Mouse (Mus musculus) forebrain, embryonic 15.5 days (tissue): ENCODE results near the gene Tmc7. TPM values are rescaled to one million over a fixed set of nuclear protein-coding genes. Genes with fewer than 3 reads are reported as not detected.

Source experiments
- ATAC-seq: fragments of 200-750 bp; cut with Nextera tagmentation; replicated peaks from 2 replicates; pipeline ENCODE4 v1.8.0; 2017; ENCODE audit warnings: mild to moderate bottlenecking, moderate TSS enrichment, moderate library complexity
- H3K27ac ChIP-seq: fragments of 300-500 bp; sonication (generic); replicated peaks from 2 replicates; pipeline ENCODE4 v1.5.1; 2015; ENCODE audit warnings: mild to moderate bottlenecking, inconsistent platforms
- H3K27me3 ChIP-seq: fragments of 300-500 bp; sonication (generic); 2 replicates; pipeline ENCODE4 v1.6.1; 2015; ENCODE audit warnings: inconsistent platforms
- H3K36me3 ChIP-seq: fragments of 300-500 bp; sonication (generic); 2 replicates; pipeline ENCODE4 v1.6.1; 2015; ENCODE audit warnings: mild to moderate bottlenecking, inconsistent platforms
- H3K4me1 ChIP-seq: fragments of 300-500 bp; sonication (generic); 2 replicates; pipeline ENCODE4 v1.6.1; 2015; ENCODE audit warnings: inconsistent platforms
- H3K4me2 ChIP-seq: fragments of 300-500 bp; sonication (generic); replicated peaks from 2 replicates; pipeline ENCODE4 v1.6.1; 2015; ENCODE audit warnings: mild to moderate bottlenecking, inconsistent platforms
- H3K4me3 ChIP-seq: fragments of 300-500 bp; sonication (generic); 2 replicates; pipeline ENCODE4 v1.5.1; 2015; ENCODE audit warnings: mild to moderate bottlenecking, inconsistent platforms
- H3K9ac ChIP-seq: fragments of 300-500 bp; sonication (generic); replicated peaks from 2 replicates; pipeline ENCODE4 v1.6.1; 2015; ENCODE audit warnings: mild to moderate bottlenecking, inconsistent platforms
- H3K9me3 ChIP-seq: fragments of 300-500 bp; sonication (generic); 2 replicates; pipeline ENCODE4 v1.6.1; 2016; ENCODE audit warnings: inconsistent platforms
- WGBS: fragments of 180-500 bp; shearing (Covaris S2); methylation state at CpG from one replicate; pipeline ENCODE4 v1.1.7; 2015; ENCODE audit warnings: mixed read lengths; 5-methylcytosine and 5-hydroxymethylcytosine counted together
- polyA plus RNA-seq: library from polyadenylated mRNA; unstranded; fragments of >200 nt; fragmentation: Nextera tagmentation; extraction: Ambion mirVana; gene quantifications from 2 replicates; pipeline ENCODE4 v1.2.1, GENCODE M21; 2015

Gene Tmc7
- polyA plus RNA-seq, 1 experiment from 2014 or later = 7.8 TPM

DNA sequence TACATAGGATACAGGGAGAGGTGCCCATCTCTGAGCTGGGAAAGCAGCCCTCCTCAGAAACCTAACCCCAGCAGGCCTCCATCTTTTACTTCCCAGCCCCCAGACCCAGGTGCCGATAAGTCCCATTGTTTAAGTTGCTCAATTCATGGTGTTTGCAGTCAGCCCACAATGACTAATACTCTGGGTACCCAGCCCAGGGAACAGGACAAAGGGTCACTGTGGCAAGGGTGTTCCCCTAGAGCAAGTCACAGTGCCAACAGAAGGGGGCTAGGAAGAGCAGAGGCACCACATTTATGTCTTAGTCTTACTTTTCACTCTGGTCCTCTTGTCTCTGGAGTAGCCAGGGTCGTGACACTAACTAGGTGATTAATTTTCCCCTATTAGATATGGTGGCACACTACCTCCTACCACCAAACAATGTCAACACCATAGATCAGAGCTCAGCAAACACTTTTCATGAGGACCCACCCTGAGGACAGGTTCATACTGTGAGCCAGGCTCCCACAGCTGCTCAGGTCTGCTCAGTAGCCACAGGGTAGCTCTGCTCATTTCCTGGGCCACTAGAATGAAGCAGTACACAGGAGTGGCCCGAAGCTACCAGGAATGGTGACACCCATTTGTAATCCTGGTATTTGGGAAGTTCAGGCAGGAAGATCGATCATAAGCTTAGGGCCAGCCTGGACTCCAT lies 89.5 kb downstream of the Tmc7 start:
- H3K27me3 ChIP-seq = peaks cover 33% of the 10 kb centered on the region
- peaks cover 19% of the 10 kb centered on the region for H3K4me1 ChIP-seq
- H3K36me3 ChIP-seq = no peaks in the 10 kb centered on the region
- H3K9ac ChIP-seq = no peak overlapping the region
- WGBS = 69% methylated on average over 4 of the region's 4 CpGs
- ATAC-seq = no peak
- no peak overlapping the region for H3K4me2 ChIP-seq
- no peaks in the 10 kb centered on the region for H3K9me3 ChIP-seq
- no peak overlapping the region for H3K4me3 ChIP-seq
- no peak overlapping the region for H3K27ac ChIP-seq

DNA sequence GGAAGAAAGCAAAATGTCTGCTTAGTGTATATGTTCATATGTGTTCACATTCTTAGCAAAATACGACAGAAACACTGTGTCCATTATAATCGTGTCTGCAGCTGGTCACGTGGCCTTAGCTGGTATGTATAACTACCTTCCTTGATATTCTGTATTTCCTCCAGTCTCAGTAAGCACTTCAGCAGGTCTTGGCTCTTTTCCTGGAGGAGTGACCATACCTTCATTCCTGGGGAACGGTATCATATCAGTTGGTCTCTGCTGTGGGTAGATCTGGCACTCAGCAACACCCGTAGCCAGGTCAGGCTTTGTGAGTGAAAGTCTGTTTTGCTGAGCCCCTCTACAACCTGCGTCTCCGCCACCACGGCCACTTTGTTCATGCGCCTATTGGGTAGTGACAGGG lies 90.6 kb downstream of the Tmc7 start:
- peaks cover 19% of the 10 kb centered on the region for H3K4me1 ChIP-seq
- H3K27ac ChIP-seq = no peak overlapping the region
- no peak overlapping the region for H3K9ac ChIP-seq
- WGBS = 93% methylated on average over 9 of the region's 9 CpGs
- no peak overlapping the region for H3K4me3 ChIP-seq
- peaks cover 42% of the 10 kb centered on the region for H3K27me3 ChIP-seq
- no peaks in the 10 kb centered on the region for H3K36me3 ChIP-seq
- no peaks in the 10 kb centered on the region for H3K9me3 ChIP-seq
- no peak for ATAC-seq
- no peak overlapping the region for H3K4me2 ChIP-seq

DNA sequence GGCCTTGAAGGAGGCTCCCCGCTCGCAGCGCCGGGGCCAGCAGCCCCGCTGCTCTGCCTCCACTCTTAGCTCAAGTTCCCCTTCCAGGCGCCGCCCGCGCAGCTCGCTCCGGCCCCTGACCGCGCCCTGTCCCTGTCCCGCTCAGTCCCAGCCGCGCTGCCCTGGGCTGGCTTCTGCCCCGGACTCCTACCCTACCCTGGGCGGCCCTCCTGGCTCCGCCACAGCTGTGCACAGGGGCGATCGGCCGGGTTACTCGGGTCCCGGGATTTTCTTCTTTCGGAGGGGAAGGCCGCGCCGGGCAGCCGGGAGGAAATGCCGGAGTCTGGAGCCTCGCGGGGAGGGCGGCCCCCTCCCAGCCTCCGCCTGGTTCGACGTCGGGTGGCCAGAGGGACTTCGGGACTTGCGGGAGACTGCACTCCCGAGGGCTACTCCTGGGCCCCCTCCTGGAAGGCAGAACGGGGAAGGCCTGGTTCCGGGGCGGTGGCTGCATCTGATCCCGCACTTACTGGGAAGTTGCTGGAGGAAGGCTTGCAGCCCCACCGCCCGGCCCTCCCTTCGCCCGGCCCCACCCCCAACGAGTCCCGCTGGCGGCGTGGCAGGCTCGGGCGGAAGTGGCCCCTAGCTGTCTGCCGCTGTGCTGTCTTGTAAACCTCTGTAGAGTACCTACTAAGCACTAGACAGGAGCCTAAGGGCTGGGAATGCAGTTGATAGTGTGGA lies 92.9 kb downstream of the Tmc7 start, which contains the start of gene Itpripl2:
TSS of gene Itpripl2 (minus strand) at position 545 of the 717 bp plus-strand sequence.
- ATAC-seq = peak; percentile 84
- Histone ChIP-seq H3K27ac (no peak within 1 kb of the TSS), H3K9me3 (no peaks in the 10 kb centered on the region), H3K4me1 (peaks cover 19% of the 10 kb centered on the region), H3K36me3 (no peaks in the 10 kb centered on the region), H3K4me2 (peak within 1 kb of the TSS; percentile 91), H3K4me3 (peak within 1 kb of the TSS; percentile 51), H3K9ac (peak within 1 kb of the TSS; percentile 54), H3K27me3 (peaks cover 48% of the 10 kb centered on the region)
- WGBS = 1% methylated on average over 55 of the region's 55 CpGs

DNA sequence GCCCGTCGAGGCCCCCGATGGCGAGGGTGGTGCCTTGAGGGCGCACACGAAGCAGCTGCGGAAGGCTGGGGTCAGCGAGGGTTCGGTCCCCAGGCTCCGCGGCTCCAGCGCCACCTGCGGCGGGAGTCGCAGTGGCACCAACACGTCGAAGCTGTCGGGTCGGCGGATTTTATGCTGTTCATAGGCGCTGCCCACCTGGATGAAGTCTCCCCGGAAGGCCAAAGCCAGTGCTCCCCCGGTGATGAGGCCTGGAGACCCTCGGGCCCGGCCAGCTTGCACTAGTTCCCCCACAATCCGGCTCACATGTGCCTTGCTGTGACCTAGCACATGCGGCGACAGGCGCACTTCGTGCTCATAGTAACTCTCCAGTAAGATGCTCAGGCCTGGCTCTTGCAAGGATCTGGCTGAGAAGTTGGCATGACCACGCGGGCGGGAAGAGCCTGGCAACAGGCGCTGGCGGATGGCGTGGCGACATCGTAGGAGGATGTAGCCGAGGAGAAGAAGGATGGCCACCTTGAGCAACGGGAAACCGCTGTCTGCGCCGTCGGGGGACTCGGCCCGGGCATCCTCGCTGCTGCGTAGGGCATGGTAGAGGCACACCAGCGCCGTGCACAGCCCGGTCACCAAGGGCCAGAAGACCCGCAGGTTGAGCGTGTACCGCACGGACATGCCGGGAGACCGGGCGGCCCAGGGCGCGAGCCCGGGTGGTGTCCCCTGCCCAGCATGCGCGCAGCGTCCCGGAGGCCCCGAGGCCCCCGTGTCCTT lies 93.7 kb downstream of the Tmc7 start:
- peak overlapping the region; percentile 91 for H3K4me2 ChIP-seq
- H3K9me3 ChIP-seq = no peaks in the 10 kb centered on the region
- peak; percentile 57 for ATAC-seq
- H3K27ac ChIP-seq = no peak overlapping the region
- 3% methylated on average over 66 of the region's 67 CpGs for WGBS
- H3K4me3 ChIP-seq = peak overlapping the region; percentile 51
- H3K4me1 ChIP-seq = peaks cover 19% of the 10 kb centered on the region
- peak overlapping the region; percentile 54 for H3K9ac ChIP-seq
- peaks cover 48% of the 10 kb centered on the region for H3K27me3 ChIP-seq
- no peaks in the 10 kb centered on the region for H3K36me3 ChIP-seq

DNA sequence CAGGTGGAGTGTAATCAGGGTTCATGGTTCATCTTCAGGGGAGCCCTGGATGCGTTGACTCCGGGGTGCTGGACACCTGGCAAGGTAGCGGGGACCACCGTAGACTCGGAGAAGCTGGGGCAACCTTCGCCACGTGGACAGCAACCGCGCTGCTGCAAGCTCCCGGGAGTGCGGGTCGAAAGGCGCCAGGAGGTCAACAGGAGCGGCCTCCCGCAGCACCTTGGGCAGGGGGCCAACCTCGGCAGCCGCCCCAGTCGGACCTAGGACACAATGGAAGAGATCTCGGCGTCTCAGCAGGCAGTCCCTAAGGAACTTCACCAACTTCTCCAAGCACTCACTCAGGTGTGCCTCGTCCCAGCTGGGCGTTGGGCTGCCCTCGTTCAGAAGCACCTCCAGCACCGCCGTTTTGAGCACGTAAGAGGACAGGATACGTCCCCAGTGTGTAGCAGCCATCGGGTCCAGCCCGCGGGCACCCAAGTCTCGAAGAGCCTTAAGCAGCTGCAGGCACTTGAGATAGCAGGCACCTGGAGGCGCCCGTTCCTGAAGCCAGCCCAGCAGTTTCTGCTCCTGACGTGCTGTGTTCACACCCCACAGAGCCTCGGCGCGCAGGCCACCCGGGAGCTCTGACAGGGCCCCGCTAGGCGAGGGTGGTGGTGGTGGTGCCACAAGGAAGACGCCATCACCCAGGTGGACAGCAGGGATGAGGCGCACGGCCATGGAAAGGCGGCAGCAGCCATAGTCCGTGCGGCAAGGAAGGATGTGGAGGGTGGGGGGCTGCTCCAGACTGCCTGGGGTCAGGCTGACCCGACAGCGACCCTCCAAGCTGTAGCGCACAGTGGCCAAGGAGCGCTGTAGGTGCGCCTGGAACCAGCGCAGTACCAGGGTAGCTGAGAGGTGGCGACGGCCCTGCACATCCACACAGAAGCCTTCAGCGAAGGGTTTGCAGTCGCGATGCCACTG lies 94.5 kb downstream of the Tmc7 start:
- Histone ChIP-seq H3K9me3 (no peaks in the 10 kb centered on the region), H3K4me2 (peak overlapping the region; percentile 91; the same call in 1 of the 2 replicates), H3K27ac (no peak overlapping the region), H3K4me1 (peaks cover 19% of the 10 kb centered on the region), H3K36me3 (no peaks in the 10 kb centered on the region), H3K9ac (no peak overlapping the region), H3K27me3 (peaks cover 48% of the 10 kb centered on the region), H3K4me3 (peak overlapping the region; percentile 51; the same call in 1 of the 2 replicates)
- 15% methylated on average over 57 of the region's 57 CpGs for WGBS
- ATAC-seq = peak; percentile 26; the same call in 1 of the 2 replicates

DNA sequence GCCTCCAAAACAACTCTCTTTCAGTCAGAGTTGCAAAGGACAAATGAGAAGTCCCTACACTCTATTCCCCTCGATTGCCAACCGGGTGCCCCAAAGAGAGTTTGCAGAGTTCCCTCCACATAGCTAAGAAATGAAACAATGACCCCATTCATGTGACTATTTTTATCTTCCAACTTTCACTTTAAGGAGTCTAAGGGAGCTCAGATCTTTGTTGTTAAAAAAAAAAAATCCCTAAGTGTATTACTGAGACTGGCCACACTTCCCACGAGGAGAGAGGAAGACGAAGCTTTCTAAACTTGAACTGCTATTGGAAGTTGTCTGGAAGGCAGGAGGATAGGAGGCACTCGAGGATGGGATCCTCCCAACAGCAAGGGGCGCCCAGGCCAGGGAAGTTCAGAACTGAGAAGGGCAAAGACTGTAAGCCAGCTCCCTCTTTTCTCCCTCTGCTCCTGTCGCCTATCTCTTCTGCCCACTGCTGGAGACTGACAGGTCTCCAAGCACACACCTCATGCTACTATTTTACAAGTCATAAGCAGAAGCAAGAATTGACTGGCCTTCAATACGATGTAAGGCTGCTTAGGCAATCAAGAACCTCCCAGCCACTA lies 96.4 kb downstream of the Tmc7 start:
- WGBS = 24% methylated on average over 8 of the region's 8 CpGs
- Histone ChIP-seq H3K36me3 (no peaks in the 10 kb centered on the region), H3K4me2 (no peak overlapping the region), H3K9ac (no peak overlapping the region), H3K27me3 (peaks cover 44% of the 10 kb centered on the region), H3K27ac (no peak overlapping the region), H3K4me3 (no peak overlapping the region), H3K4me1 (peaks cover 19% of the 10 kb centered on the region), H3K9me3 (no peaks in the 10 kb centered on the region)
- ATAC-seq = no peak

DNA sequence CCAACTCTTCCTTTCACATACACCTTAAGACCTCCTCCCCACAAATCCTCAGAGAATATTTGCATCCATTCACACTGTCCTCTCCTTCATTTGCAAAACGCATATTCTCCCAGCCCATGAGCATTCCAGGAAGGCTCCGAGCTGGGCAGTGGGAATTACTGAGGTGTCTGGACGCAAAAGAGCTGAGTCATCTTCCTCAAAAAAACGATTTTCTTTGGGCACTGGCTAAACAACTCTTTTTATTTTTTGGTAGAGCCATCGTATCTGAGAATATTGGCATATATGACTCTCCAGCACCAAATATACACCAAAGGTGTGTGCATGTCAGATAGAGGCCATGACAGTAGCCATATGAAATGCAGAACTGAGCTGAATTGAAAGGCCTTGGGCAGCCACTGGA lies 97.6 kb downstream of the Tmc7 start:
- H3K4me3 ChIP-seq = no peak overlapping the region
- WGBS = 65% methylated on average over 5 of the region's 5 CpGs
- no peaks in the 10 kb centered on the region for H3K9me3 ChIP-seq
- H3K4me2 ChIP-seq = no peak overlapping the region
- peaks cover 34% of the 10 kb centered on the region for H3K27me3 ChIP-seq
- no peak overlapping the region for H3K27ac ChIP-seq
- ATAC-seq = no peak
- no peak overlapping the region for H3K9ac ChIP-seq
- H3K4me1 ChIP-seq = peaks cover 16% of the 10 kb centered on the region
- H3K36me3 ChIP-seq = no peaks in the 10 kb centered on the region

Other genes starting within 250 kb of the Tmc7 start
- 5.9 and 6.5 TPM in 2 replicates for gene Syt17, start 136.5 kb downstream of the Tmc7 start, polyA plus RNA-seq
- 0.75 and 0.81 TPM in 2 replicates for gene Itpripl2, start 92.8 kb downstream of the Tmc7 start, polyA plus RNA-seq
- gene Coq7, start 51.4 kb downstream of the Tmc7 start, polyA plus RNA-seq = 79.1 and 85.4 TPM in 2 replicates
- gene Tmc5, start 12.6 kb upstream of the Tmc7 start, polyA plus RNA-seq = 0.27 and 0.32 TPM in 2 replicates
- gene Gde1, start 121.0 kb upstream of the Tmc7 start, polyA plus RNA-seq = 165 and 180 TPM in 2 replicates
- 31.7 and 33.2 TPM in 2 replicates for gene Ccp110, start 127.8 kb upstream of the Tmc7 start, polyA plus RNA-seq
- 90.7 and 105 TPM in 2 replicates for gene Vps35l, start 155.5 kb upstream of the Tmc7 start, polyA plus RNA-seq